Mouse (Mus musculus) megakaryocyte-erythroid progenitor cell, adult 5 weeks (primary cell): ENCODE measurements around the gene Agmo. TPM values are rescaled to one million over a fixed set of nuclear protein-coding genes. Genes with fewer than 3 reads are reported as not detected.

ENCODE experiments used
- polyA plus RNA-seq: library from polyadenylated mRNA; stranded (reverse); fragments of >175 nt; gene quantifications from 2 replicates; pipeline ENCODE4 v1.2.3, GENCODE M21; 2012

Gene Agmo
- not detected in 2 replicates for polyA plus RNA-seq

GRCm38 (mm10) chr12:37241566-37242021 is at the start of gene Agmo:
TSS of gene Agmo (plus strand) at chr12:37241641.

Other genes starting within 250 kb of the Agmo start
- not detected in 2 replicates for gene Meox2, start 133.1 kb upstream of the Agmo start, polyA plus RNA-seq